Mouse (Mus musculus): Measurements from ENCODE around the gene Tuba4a.

DNA sequence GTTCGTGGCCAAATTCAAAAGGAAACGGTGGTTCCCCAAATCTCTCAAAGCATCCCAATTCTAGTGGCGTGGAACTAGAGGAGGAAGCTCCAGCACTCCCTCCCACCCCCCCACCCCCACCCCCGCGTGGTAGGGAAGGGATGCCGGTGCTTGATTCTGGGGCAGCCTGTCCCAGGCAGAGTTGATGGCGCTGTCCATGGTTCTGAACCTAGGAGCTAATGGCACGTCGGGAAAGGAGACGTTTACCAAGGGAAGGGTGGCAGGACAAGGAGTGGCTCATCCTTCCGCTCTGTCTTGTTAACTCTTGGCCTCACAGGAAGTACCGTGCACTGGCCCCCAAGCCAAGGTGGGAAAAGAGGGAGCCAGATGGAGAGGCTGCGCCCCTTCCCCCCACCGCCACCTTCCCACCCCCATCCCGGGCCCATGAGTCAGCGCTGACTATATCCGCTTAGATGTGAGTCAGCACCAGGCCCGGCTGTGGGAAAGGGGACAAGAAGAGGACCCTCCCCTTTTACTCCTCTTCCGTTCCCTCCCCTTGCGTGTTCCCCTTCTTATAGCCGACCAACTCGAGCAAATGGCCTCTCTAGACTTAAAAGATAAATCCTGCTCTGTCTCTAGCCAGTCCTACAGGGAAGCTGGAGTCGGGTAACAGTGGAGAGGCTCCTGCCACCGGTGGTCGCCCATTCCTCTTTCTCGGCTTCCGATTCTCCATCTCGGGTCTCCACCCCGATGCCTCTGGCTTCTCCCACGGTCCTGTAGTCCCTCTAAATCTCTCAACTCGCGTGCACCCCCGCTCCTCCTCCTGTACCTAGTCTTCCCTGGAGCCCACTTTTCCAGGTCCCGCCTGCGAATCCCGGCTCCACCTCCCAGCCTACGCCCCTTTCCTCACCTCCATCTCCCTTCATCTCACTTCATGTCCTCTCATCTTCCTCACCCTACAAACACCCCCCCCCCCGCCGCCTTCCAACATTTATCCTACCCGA, 43.6 kb upstream of the Tuba4a start:
- TF ChIP-seq CTCF (IDR thresholded peaks at IDR 0.05; ENCODE audit: low read depth) (no peak), EP300 (IDR thresholded peaks at IDR 0.05; ENCODE audit: low read depth) (no peak)

All from heart, postnatal 0 days (tissue).